Mouse (Mus musculus) MEL (cell line): ENCODE measurements around the gene Hist1h2ad. TPM values are rescaled to one million over a fixed set of nuclear protein-coding genes. Genes with fewer than 3 reads are reported as not detected.
A peak's percentile ranks its signal among the peaks of the same experiment; 100 is the strongest.

Experiments
- DNase-seq: peaks from one replicate; pipeline ENCODE4 v3.0.0; 2011; ENCODE audit warnings: low read depth, low spot score
- H3K27ac ChIP-seq: 2 replicates; pipeline ENCODE4 v1.5.1; 2012; ENCODE audit warnings: low read depth, mild to moderate bottlenecking, control low read depth, low read length, moderate library complexity; ENCODE audit not compliant: control insufficient read depth
- H3K27me3 ChIP-seq, 2 experiments: fragments of 150-350 bp in 1 of 2; sonication (generic) in 1 of 2; 2 replicates each; pipeline ENCODE4 v1.6.1; 2012; ENCODE audit warnings: low read length in 2 of 2, mild to moderate bottlenecking in 2 of 2, improper control_type of control experiment in 1 of 2, moderate library complexity in 1 of 2; ENCODE audit not compliant: insufficient read depth in 2 of 2, control insufficient read depth in 1 of 2
- H3K36me3 ChIP-seq, 2 experiments: 2 replicates each; pipeline ENCODE4 v1.6.1; 2012 to 2014; ENCODE audit warnings: low read length in 2 of 2, improper control_type of control experiment in 1 of 2, inconsistent platforms in 1 of 2, mild to moderate bottlenecking in 1 of 2; ENCODE audit not compliant: insufficient read depth in 2 of 2, control insufficient read depth in 1 of 2
- H3K4me1 ChIP-seq, 2 experiments: fragments of 150-350 bp in 1 of 2; sonication (generic) in 1 of 2; 2 replicates each; pipeline ENCODE4 v1.6.1; 2012; ENCODE audit warnings: low read length in 2 of 2, improper control_type of control experiment in 1 of 2, mild to moderate bottlenecking in 1 of 2; ENCODE audit not compliant: insufficient read depth in 2 of 2, control insufficient read depth in 1 of 2
- H3K4me3 ChIP-seq, 2 experiments: fragments of 150-350 bp in 1 of 2; sonication (generic) in 1 of 2; 2 replicates each; pipeline ENCODE4 v1.5.1; 2012; ENCODE audit warnings: low read depth in 2 of 2, low read length in 2 of 2, mild to moderate bottlenecking in 2 of 2, moderate library complexity in 2 of 2, control low read depth in 1 of 2, improper control_type of control experiment in 1 of 2; ENCODE audit not compliant: control insufficient read depth in 1 of 2, insufficient read depth in 1 of 2
- H3K79me2 ChIP-seq: 2 replicates; pipeline ENCODE4 v1.6.1; 2012; ENCODE audit warnings: mild to moderate bottlenecking, low read length, moderate library complexity; ENCODE audit not compliant: control insufficient read depth, poor library complexity, insufficient read depth
- H3K9ac ChIP-seq: 2 replicates; pipeline ENCODE4 v1.6.1; 2012; ENCODE audit warnings: low read depth, mild to moderate bottlenecking, control low read depth, low read length, moderate library complexity; ENCODE audit not compliant: control insufficient read depth, poor library complexity, severe bottlenecking
- H3K9me3 ChIP-seq: fragments of 150-350 bp; sonication (generic); replicated peaks from 2 replicates; pipeline ENCODE4 v1.6.1; 2012; ENCODE audit warnings: mild to moderate bottlenecking, low read length, improper control_type of control experiment, moderate library complexity; ENCODE audit not compliant: insufficient read depth
- CTCF ChIP-seq, 3 experiments: IDR thresholded peaks in 2 of 3; conservative IDR thresholded peaks in 1 of 3; 2 replicates each; pipeline ENCODE4 v1.5.1; 2011 to 2012; ENCODE audit warnings: low read length in 3 of 3, low read depth in 2 of 3, mild to moderate bottlenecking in 2 of 3, improper control_type of control experiment in 1 of 3, inconsistent platforms in 1 of 3, mixed read lengths in 1 of 3, moderate library complexity in 1 of 3; ENCODE audit not compliant: control insufficient read depth in 1 of 3, insufficient read depth in 1 of 3, poor library complexity in 1 of 3, severe bottlenecking in 1 of 3
- EP300 ChIP-seq, 2 experiments: IDR thresholded peaks; 2 replicates each; pipeline ENCODE4 v1.6.1; 2011; ENCODE audit warnings: improper control_type of control experiment in 2 of 2, low read length in 2 of 2, low read depth in 1 of 2, mild to moderate bottlenecking in 1 of 2
- GABPA ChIP-seq: IDR thresholded peaks from 2 replicates; pipeline ENCODE4 v1.6.1; 2012; ENCODE audit warnings: low read depth, mild to moderate bottlenecking, inconsistent platforms, low read length, improper control_type of control experiment, moderate library complexity
- MAFK ChIP-seq: IDR thresholded peaks from 2 replicates; pipeline ENCODE4 v1.6.1; 2011; ENCODE audit warnings: low read depth, mild to moderate bottlenecking, low read length, improper control_type of control experiment, borderline replicate concordance
- MAZ ChIP-seq: IDR thresholded peaks from 2 replicates; pipeline ENCODE4 v1.6.1; 2012; ENCODE audit warnings: low read depth, mild to moderate bottlenecking, inconsistent platforms, low read length, improper control_type of control experiment
- MYC ChIP-seq: IDR thresholded peaks from 2 replicates; pipeline ENCODE4 v1.6.1; 2011; ENCODE audit warnings: low read depth, mild to moderate bottlenecking, low read length, improper control_type of control experiment, moderate library complexity
- NELFE ChIP-seq: IDR thresholded peaks from 2 replicates; pipeline ENCODE4 v1.6.1; 2011; ENCODE audit warnings: low read depth, low read length, improper control_type of control experiment
- POLR2A ChIP-seq, 2 experiments: IDR thresholded peaks; 2 replicates each; pipeline ENCODE4 v1.6.1; 2011 to 2012; ENCODE audit warnings: low read length in 2 of 2, mild to moderate bottlenecking in 2 of 2, control low read depth in 1 of 2, improper control_type of control experiment in 1 of 2, low read depth in 1 of 2, moderate library complexity in 1 of 2; ENCODE audit not compliant: control insufficient read depth in 1 of 2, insufficient read depth in 1 of 2, poor library complexity in 1 of 2
- TBP ChIP-seq: IDR thresholded peaks from 2 replicates; pipeline ENCODE4 v1.8.0; 2011; ENCODE audit warnings: low read depth, low read length, improper control_type of control experiment
- TCF12 ChIP-seq: IDR thresholded peaks from 2 replicates; pipeline ENCODE4 v1.6.1; 2014; ENCODE audit warnings: low read depth, mild to moderate bottlenecking, inconsistent platforms, low read length, improper control_type of control experiment, moderate library complexity
- UBTF ChIP-seq: IDR thresholded peaks from 2 replicates; pipeline ENCODE4 v1.6.1; 2012; ENCODE audit warnings: low read depth, mild to moderate bottlenecking, inconsistent platforms, low read length, improper control_type of control experiment, moderate library complexity, borderline replicate concordance; ENCODE audit not compliant: insufficient read depth
- USF1 ChIP-seq: IDR thresholded peaks from 2 replicates; pipeline ENCODE4 v1.6.1; 2014; ENCODE audit warnings: low read depth, mild to moderate bottlenecking, inconsistent platforms, low read length, improper control_type of control experiment, moderate library complexity
- polyA plus RNA-seq, 2 experiments: library from polyadenylated mRNA; stranded (reverse) in 1 of 2; unstranded in 1 of 2; fragments of >175 nt in 1 of 2; fragments of >200 nt in 1 of 2; gene quantifications; 2 replicates each; pipeline versions ENCODE4 v1.2.1 to v1.2.4; 2012; ENCODE audit warnings: low replicate concordance in 2 of 2, low read depth in 1 of 2; ENCODE audit not compliant: insufficient read length in 2 of 2, insufficient read depth in 1 of 2, missing spikeins in 1 of 2
- total RNA-seq: library from RNA; depleted of rRNA; stranded (reverse); fragments of 300-350 nt; gene quantifications from 2 replicates; pipeline ENCODE4 v1.2.3, GENCODE M21; 2012

Gene Hist1h2ad
- total and polyA plus RNA-seq, 3 experiments, result 0.14 to 924 TPM; not detected in 1

DNA sequence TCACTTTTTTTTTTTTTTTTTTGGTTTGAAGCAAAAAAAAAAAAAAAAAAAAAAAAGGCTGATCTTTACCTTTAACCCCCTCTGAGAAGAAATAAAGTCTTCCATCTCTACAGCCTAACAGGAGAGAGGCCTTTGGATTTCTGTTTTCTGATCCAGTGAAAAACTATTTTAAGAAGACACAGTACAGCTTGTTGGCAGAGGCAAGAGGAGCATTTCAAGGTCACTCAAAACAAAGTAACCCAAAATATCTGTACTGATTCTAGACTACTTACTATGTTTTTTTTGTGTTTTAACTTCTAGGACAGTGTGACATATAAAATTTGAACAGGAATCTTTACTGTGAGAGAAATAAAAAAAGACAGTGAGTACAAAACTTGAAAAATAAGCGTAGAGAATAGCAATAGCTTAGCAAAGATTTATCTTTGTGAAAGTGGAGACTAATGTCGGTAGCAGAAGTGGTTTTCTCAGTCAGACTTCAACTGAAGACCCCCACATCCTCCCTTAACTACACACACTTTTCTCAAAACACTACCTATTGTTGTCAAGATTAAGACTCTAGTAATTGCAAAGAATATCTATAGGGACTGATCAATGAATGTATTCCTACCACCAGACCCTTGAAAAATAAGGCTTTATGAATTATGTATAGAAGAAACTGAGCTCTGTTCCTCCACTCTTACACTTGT lies 44.6 kb upstream of the Hist1h2ad start:
- peaks cover 0 to 23% of the 10 kb centered on the region in 2 experiments; a peak in 2 of 4 replicates for H3K36me3 ChIP-seq
- H3K9me3 ChIP-seq, result no peaks in the 10 kb centered on the region
- H3K79me2 ChIP-seq, result peaks cover 3% of the 10 kb centered on the region; the same call in 1 of the 2 replicates
- H3K9ac ChIP-seq, result peak overlapping the region; percentile 66
- no peaks in the 10 kb centered on the region for H3K27me3 ChIP-seq
- H3K27ac ChIP-seq, result no peak overlapping the region; the same call in 1 of the 2 replicates
- H3K4me3 ChIP-seq, result peak overlapping the region; percentile 48 to 50
- TF ChIP-seq EP300 (IDR thresholded peaks at IDR 0.05; ENCODE audit: low read depth in 1 of 2, low read length in 2 of 2) (no peak), POLR2A (IDR thresholded peaks at IDR 0.05; ENCODE audit: control insufficient read depth in 1 of 2, insufficient read depth in 1 of 2, low read depth in 1 of 2, low read length in 2 of 2, poor library complexity in 1 of 2) (no peak), UBTF (no peak), MAFK (no peak)
- DNase-seq, result peak; percentile 37
- H3K4me1 ChIP-seq, result peaks cover 3 to 6% of the 10 kb centered on the region in 2 experiments; a peak in 3 of 4 replicates

DNA sequence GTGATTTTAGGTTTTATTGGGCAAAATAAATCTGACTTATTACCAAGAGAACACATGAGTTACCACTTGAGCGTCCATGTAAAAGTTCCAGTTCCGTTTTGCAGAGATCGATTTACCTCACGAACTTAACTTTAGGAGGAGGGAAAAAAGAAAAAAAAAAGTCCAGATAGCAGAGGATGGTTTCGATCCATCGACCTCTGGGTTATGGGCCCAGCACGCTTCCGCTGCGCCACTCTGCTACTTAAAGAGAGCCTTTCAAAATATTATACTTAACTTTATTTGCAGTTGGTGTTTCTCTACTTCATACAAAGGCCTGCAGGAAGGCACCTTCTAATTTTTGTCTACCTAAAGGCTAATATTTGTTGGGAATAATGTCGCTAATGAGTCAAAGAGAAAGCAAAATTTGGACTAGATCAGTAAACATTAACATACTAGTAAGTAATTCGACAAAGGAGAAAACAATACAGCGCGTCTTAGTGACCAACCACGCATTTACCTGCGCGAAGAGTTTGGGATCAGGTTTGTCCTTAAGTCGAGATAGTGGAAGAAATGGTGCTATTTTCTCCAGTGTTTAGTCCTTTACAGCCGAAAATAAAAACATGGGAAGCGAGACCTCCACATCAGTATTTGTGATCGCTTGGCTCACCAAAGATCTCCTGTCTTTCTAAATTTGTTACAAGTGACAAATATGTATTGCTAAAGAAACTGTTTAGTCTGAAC lies 43.8 kb upstream of the Hist1h2ad start:
- Histone ChIP-seq H3K9me3 (no peaks in the 10 kb centered on the region), H3K27ac (peak overlapping the region; percentile 100), H3K4me1 (peaks cover 0 to 6% of the 10 kb centered on the region in 2 experiments; a peak in 2 of 4 replicates), H3K4me3 (peak overlapping the region; percentile 50 to 81), H3K9ac (peak overlapping the region; percentile 94), H3K36me3 (peaks cover 0 to 23% of the 10 kb centered on the region in 2 experiments; a peak in 2 of 4 replicates), H3K27me3 (no peaks in the 10 kb centered on the region), H3K79me2 (peaks cover 4% of the 10 kb centered on the region; the same call in 1 of the 2 replicates)
- peak; percentile 81 for DNase-seq
- TF ChIP-seq CTCF (IDR thresholded peaks at IDR 0.05 in 2 of 3, conservative IDR thresholded peaks at IDR 0.05 in 1 of 3; ENCODE audit: control insufficient read depth in 1 of 3, insufficient read depth in 1 of 3, low read depth in 2 of 3, low read length in 3 of 3, poor library complexity in 1 of 3, severe bottlenecking in 1 of 3), result no peak
- TF ChIP-seq NELFE, result no peak
- peak; percentile 100 for TF ChIP-seq TBP
- TF ChIP-seq TCF12, result no peak
- TF ChIP-seq MYC, result no peak
- no peak for TF ChIP-seq GABPA
- TF ChIP-seq USF1, result no peak
- TF ChIP-seq MAZ, result no peak
